Mouse (Mus musculus): Measurements from ENCODE around the gene Ccdc88a. TPM values are rescaled to one million over a fixed set of nuclear protein-coding genes. Genes with fewer than 3 reads are reported as not detected.

The Ccdc88a gene
- polyA plus RNA-seq, 1 experiment from 2014 or later = 13.1 TPM

- Histone ChIP-seq H3K4me1 (ENCODE audit: insufficient read depth, low read depth, low read length) (no peaks in the 10 kb centered on the region), H3K9ac (replicated peaks; ENCODE audit: low read depth) (no peak overlapping the region), H3K27me3 (replicated peaks; ENCODE audit: insufficient read depth, low read length) (no peaks in the 10 kb centered on the region), H3K27ac (ENCODE audit: low read length) (no peak overlapping the region), H3K4me3 (ENCODE audit: low read depth, low read length) (no peak overlapping the region), H3K9me3 (ENCODE audit: low read length) (no peaks in the 10 kb centered on the region), H3K4me2 (replicated peaks; ENCODE audit: low read depth, low read length) (no peak overlapping the region), H3K36me3 (ENCODE audit: insufficient read depth, low read length) (peaks cover 11% of the 10 kb centered on the region)
- ATAC-seq = no peak
- WGBS = 85% methylated on average over 10 of the region's 10 CpGs
- no peak for DNase-seq (ENCODE audit: low spot score)
- no peak for TF ChIP-seq CTCF (IDR thresholded peaks at IDR 0.05)
- no peak for TF ChIP-seq EP300 (IDR thresholded peaks at IDR 0.05)
These were observed 130.8 kb downstream of the Ccdc88a start for GRCm38 (mm10) chr11:29503948-29504893.

GRCm38 (mm10) chr11:29504899-29505625 lies 131.6 kb downstream of the Ccdc88a start:
- Histone ChIP-seq H3K9ac (replicated peaks; ENCODE audit: low read depth) (no peak overlapping the region), H3K36me3 (ENCODE audit: insufficient read depth, low read length) (peaks cover 11% of the 10 kb centered on the region), H3K4me3 (ENCODE audit: low read depth, low read length) (no peak overlapping the region), H3K4me1 (ENCODE audit: insufficient read depth, low read depth, low read length) (no peaks in the 10 kb centered on the region), H3K27me3 (replicated peaks; ENCODE audit: insufficient read depth, low read length) (no peaks in the 10 kb centered on the region), H3K9me3 (ENCODE audit: low read length) (no peaks in the 10 kb centered on the region), H3K4me2 (replicated peaks; ENCODE audit: low read depth, low read length) (no peak overlapping the region), H3K27ac (ENCODE audit: low read length) (no peak overlapping the region)
- DNase-seq (ENCODE audit: low spot score) (no peak), ATAC-seq (no peak)
- no peak for TF ChIP-seq EP300 (IDR thresholded peaks at IDR 0.05)
- no peak for TF ChIP-seq CTCF (IDR thresholded peaks at IDR 0.05)
- WGBS = 80% methylated on average over 2 of the region's 2 CpGs

- Histone ChIP-seq H3K4me3 (ENCODE audit: low read depth, low read length) (no peak overlapping the region), H3K4me2 (replicated peaks; ENCODE audit: low read depth, low read length) (no peak overlapping the region), H3K36me3 (ENCODE audit: insufficient read depth, low read length) (no peaks in the 10 kb centered on the region), H3K9me3 (ENCODE audit: low read length) (no peaks in the 10 kb centered on the region), H3K4me1 (ENCODE audit: insufficient read depth, low read depth, low read length) (peaks cover 2% of the 10 kb centered on the region; the same call in 1 of the 2 replicates), H3K27me3 (replicated peaks; ENCODE audit: insufficient read depth, low read length) (no peaks in the 10 kb centered on the region), H3K27ac (ENCODE audit: low read length) (no peak overlapping the region), H3K9ac (replicated peaks; ENCODE audit: low read depth) (no peak overlapping the region)
- DNase-seq (ENCODE audit: low spot score) = no peak
- WGBS = 97% methylated on average over 1 of the region's 1 CpGs
- TF ChIP-seq CTCF (IDR thresholded peaks at IDR 0.05) = no peak
- TF ChIP-seq EP300 (IDR thresholded peaks at IDR 0.05) = no peak
- ATAC-seq = no peak
These were observed 136.0 kb downstream of the Ccdc88a start for GRCm38 (mm10) chr11:29509421-29509820.

GRCm38 (mm10) chr11:29512818-29513535 lies 139.5 kb downstream of the Ccdc88a start:
- TF ChIP-seq CTCF (IDR thresholded peaks at IDR 0.05) (peak; percentile 11; the same call in 1 of the 2 replicates), EP300 (IDR thresholded peaks at IDR 0.05) (no peak)
- Histone ChIP-seq H3K27ac (ENCODE audit: low read length) (no peak overlapping the region), H3K4me2 (replicated peaks; ENCODE audit: low read depth, low read length) (no peak overlapping the region), H3K4me1 (ENCODE audit: insufficient read depth, low read depth, low read length) (peaks cover 6% of the 10 kb centered on the region; the same call in 1 of the 2 replicates), H3K9ac (replicated peaks; ENCODE audit: low read depth) (no peak overlapping the region), H3K9me3 (ENCODE audit: low read length) (no peaks in the 10 kb centered on the region), H3K27me3 (replicated peaks; ENCODE audit: insufficient read depth, low read length) (no peaks in the 10 kb centered on the region), H3K4me3 (ENCODE audit: low read depth, low read length) (no peak overlapping the region), H3K36me3 (ENCODE audit: insufficient read depth, low read length) (no peaks in the 10 kb centered on the region)
- 90% methylated on average over 4 of the region's 4 CpGs for WGBS
- ATAC-seq = no peak
- no peak for DNase-seq (ENCODE audit: low spot score)

GRCm38 (mm10) chr11:29514325-29514681 lies 140.8 kb downstream of the Ccdc88a start:
- Histone ChIP-seq H3K9ac (replicated peaks; ENCODE audit: low read depth) (peak overlapping the region; percentile 71), H3K4me2 (replicated peaks; ENCODE audit: low read depth, low read length) (peak overlapping the region; percentile 57), H3K27ac (ENCODE audit: low read length) (peak overlapping the region; percentile 79), H3K9me3 (ENCODE audit: low read length) (no peaks in the 10 kb centered on the region), H3K4me3 (ENCODE audit: low read depth, low read length) (peak overlapping the region; percentile 75), H3K36me3 (ENCODE audit: insufficient read depth, low read length) (no peaks in the 10 kb centered on the region), H3K27me3 (replicated peaks; ENCODE audit: insufficient read depth, low read length) (no peaks in the 10 kb centered on the region), H3K4me1 (ENCODE audit: insufficient read depth, low read depth, low read length) (peaks cover 6% of the 10 kb centered on the region; the same call in 1 of the 2 replicates)
- no peak; the same call in 1 of the 2 replicates for ATAC-seq
- peak; percentile 14 for DNase-seq (ENCODE audit: low spot score)
- WGBS = 15% methylated on average over 10 of the region's 10 CpGs
- TF ChIP-seq CTCF (IDR thresholded peaks at IDR 0.05) (no peak), EP300 (IDR thresholded peaks at IDR 0.05) (no peak)

All from lung, postnatal 0 days (tissue).